Mouse (Mus musculus): ENCODE data around the gene Klk4.

Klk4 gene

DNA sequence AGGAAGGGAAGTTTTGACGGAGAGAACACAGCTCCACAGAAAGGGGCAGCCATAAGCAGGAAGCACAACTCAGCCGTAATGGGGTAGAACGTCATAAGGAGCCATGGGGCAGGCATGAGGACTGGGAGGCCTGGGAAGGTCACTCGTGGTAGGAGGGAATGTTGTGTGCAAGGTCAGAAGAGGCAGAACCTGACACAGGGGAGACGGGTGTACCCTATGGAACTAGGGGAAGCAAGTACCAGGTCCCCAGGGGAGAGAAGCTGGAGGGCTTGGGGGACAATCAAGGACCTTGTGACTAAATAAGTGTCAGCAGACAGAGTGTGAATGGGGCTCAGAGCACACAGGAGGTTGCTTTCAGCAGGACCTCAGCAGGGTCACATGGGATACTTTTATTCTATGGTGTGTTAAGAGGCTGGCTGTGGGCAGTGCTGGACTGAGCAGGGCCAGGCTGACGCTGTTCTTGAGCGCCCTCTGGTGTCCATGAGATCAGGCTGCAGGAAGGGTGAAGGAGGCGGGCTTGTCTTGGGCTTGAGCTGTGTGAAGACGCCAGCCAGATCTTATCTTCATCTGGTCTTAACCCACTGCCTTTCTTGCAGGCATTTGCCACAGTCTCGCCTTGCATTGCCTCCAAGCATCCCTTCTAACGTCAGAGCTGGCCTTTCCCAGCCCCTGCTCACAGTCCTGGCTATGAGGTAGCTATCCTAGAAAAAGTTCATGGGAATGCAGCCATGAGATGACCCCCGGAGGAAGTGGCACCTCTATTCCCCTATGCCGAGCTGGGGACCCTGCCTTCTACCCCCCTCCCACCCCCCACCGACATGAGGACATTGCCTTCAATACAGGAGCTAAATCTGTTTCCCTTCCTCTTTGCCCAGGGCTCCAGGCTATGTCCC lies 38.8 kb downstream of the Klk4 start:
- DNase-seq (ENCODE audit: low spot score): peak; percentile 92

DNA sequence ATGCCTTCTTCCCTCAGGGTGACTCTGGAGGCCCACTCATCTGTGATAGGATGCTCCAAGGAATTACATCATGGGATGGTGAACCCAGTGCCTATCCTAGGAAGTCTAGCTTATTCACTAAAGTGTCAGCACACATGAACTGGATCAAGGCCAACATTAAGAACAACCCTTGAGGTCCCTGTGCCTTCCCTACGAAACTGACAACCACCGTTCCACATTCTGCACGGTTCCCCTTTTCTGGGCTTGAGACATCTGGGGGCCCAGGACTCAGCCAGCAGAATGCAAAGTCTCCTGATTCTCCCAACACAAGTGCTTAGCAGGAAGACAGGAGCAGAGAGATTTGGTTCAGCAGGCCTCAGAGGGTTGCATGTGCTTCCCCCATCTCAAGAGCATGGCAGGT lies 39.6 kb downstream of the Klk4 start:
- no peak for DNase-seq (ENCODE audit: low spot score)

DNA sequence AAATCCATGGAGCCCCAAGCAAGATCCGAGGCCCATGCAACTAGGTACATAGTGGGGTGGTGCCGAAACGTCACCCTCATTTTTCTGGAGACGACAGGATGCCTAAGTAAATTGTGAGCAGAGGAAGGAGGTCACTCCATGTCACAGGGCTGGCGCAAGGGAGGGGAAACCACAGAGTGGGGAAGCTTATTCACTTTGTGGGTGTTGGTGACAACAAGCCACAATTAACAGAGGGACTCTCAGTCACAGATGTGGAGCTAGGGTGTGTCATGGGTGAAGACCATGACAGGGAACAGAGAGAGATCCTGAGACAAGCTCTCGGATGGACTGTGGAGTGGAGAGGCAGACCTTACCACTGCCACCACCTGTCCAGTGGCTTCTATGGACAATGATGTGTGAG lies 40.1 kb downstream of the Klk4 start:
- DNase-seq (ENCODE audit: low spot score): no peak

DNA sequence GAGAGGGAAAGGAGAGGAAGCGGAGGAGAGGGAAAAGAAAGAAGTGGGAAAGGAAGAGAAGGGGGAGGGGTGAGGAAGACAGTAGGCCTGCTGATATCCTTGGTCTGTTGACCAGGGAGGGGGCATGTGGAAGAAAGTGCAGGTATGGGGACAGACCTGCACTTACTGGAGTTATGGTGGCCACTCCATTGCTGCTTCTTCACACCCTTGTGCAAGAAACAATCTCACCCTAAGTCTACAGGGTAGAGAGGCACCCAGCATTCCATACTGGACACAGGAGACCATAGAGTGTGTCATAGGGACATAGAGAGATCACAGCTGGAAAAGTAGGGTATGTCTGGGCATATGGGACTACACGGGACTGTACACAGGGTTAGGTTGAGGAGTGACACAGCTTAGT lies 41.0 kb downstream of the Klk4 start:
- DNase-seq (ENCODE audit: low spot score): no peak

DNA sequence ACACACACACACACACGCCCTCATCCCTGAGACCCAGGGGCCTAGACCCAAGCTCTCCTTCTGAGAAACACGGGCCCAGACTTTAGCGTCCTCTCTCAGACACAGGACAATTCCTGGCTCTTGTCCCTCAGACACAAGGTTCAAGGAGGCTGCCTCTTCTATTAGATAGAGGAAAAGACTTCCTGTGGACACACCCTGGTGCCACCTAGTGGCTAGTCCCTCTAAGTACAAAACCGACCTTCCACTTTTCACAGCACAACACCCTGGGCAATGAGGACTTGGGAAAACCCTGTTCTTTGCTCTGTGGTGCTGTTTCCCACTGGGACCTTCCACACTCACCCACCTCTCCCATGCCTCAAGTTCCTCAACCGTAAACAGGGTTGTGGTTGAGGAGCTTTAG lies 45.0 kb downstream of the Klk4 start:
- peak; percentile 32 for DNase-seq (ENCODE audit: low spot score)

DNA sequence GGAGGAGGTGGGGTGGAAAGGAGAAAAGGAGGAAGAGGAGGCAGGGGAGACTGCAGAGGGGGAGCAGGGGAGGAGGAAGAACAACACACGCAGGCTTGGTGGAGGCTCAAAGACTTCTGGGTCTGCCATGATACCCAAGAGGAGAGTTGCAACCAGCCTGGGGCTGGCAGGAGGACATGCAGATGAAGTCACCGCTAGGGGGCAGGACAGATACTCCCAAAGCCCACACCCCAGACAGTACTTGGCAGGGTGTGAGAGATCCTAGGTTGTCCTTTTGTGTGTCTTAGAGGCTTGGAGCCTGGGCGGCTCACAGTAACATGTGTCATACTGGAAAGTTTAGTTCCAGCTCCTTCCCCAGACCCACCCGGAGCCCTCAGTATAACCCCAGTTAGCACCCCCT lies 47.6 kb downstream of the Klk4 start:
- DNase-seq (ENCODE audit: low spot score): peak; percentile 62

DNA sequence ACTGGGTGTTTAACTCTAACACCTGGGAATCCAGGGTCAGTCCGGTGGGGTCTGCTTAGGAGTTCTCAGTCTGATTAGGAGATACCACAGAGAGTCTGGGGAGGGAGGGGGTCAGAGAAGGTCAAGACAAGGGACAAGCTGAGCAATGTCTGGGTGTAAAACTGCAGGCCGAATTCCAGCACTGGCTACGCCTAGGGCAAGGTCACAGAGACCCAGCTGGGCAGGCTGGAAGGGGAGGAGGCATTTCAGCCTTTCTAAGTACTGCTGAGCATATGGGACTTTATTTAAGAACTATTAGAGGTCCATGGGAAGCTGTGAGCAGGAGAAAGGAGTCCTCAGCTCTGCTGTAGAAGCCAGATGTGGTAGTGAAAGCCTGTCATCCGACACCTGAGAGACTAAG lies 51.4 kb downstream of the Klk4 start:
- peak; percentile 8 for DNase-seq (ENCODE audit: low spot score)

DNA sequence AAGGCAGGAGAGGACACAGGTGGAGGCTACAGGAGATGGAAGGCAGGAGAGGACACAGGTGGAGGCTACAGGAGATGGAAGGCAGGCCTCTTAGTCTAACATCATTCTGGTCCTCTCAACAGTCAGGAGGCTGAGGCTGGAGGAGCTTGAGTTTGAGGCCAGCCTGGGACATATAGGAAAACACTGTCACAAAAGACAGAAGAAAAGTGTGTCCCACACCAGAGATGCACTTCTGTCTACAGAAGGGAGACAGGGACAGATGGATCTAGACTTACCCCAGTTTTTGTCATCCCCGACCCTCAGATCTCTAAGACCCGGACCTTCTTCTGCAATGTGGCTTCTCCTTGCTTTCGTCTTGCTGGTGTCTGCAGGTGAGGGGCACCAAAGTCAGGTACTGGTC lies 52.5 kb downstream of the Klk4 start, which contains the start of gene Klk15:
TSS of gene Klk15 (plus strand) at position 301 of the 400 bp plus-strand sequence.
- DNase-seq (ENCODE audit: low spot score): no peak

DNA sequence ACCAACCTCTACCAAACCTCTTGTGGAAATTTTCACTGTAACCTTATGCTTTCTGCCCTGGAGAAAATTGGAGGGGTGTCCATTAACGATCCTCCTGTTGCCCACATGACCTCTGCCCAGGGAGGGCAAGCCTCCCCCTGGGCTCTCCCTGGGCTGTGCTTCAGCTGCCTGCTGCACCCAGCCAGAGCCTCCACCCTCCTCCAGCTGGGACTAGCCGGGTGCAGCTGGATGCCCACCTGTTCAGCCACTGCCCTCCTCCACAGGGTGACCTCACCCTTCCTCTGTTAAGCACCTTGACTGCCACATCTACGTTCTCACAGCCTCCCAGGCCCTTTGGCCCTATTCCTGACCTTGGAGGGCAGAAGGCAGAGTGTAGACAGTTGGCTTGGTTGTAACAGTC lies 53.8 kb downstream of the Klk4 start:
- no peak for DNase-seq (ENCODE audit: low spot score)
